17 mouse cellular contexts compared by ENCODE assay signal in the genomic region with DNA sequence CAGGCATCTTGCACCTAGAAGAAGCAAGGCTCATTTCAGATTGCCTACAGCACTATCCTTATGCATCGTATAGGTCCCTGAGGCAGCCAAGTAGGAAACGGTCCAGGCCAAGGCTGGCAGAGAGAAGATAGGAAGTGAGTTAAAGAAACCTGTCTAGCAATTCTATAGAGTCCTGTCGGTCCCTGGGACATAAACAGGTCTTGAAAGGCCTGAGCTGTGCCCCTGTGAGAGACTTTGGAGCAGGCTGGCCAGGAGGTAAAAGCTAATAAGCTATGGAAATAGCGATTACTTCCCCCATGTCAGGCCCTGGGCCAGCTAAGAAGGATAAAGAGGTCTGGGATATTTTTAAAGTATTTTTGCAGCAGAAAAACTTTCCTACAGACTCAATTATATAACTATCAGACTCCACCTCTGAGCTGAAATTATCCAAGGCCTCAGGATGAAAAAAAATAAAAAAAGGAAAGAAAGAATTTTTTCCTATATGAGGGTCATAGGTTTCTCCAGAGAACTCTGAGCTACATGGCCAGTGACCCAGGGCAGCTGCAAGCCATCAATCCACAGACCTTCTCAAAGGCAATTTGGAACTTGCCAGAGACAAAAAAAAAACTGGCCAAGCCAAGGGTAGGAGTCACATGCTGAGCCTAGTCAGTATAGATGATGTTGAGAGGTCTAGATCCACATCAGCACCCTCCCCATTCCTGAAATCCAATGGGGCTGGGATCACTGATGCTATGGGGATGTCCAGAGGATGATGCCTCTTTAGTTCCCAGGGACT. TPM values are rescaled to one million over a fixed set of nuclear protein-coding genes. Genes with fewer than 3 reads are reported as not detected.
DNase-seq lines count a peak whose midpoint lies in the region; ATAC-seq and TF ChIP-seq lines count a peak whose summit lies in the region.
"Had no signal": no experiment of that assay in that cellular context is flagged by ENCODE, and none has a peak within 500 bp of the region (broad histone marks: within the 10 kb centered on the region; RNA-seq: fewer than 3 reads in every experiment).

No protein-coding gene starts in this region.

- no peak for TF ChIP-seq POLR2A in cerebellum, adult 2 months (IDR thresholded peaks at IDR 0.05; ENCODE audit: borderline replicate concordance, insufficient read depth, low read length)

- intact Hi-C loops in left cerebral cortex, adult 2 months (cut with DNase I) = no loop called here

- no peak overlapping the region for H3K9ac ChIP-seq in heart, embryonic 12.5 days
- H3K9ac ChIP-seq in heart, postnatal 0 days (replicated peaks; ENCODE audit: low read depth, low read length) = no peak overlapping the region
- no peak overlapping the region for H3K9ac ChIP-seq in stomach, embryonic 16.5 days (ENCODE audit: low read length)
- H3K9ac ChIP-seq: hindbrain, embryonic 14.5 days; liver, postnatal 0 days; neural tube, embryonic 13.5 days had no signal

- DNase-seq in heart, adult 18-20 months = peak; percentile 57 to 59
- DNase-seq in left cerebral cortex, adult 2 months (ENCODE audit: extremely low spot score in 1 of 2, low spot score in 2 of 2) = no peak
- no peak for DNase-seq in left cerebral cortex, adult 18-20 months (ENCODE audit: low spot score in 2 of 2)
- no peak for DNase-seq in heart, postnatal 0 days (ENCODE audit: low spot score)
- no peak for DNase-seq in cerebellum, adult 2 months
- DNase-seq: adrenal gland, postnatal 14 days; kidney, adult 9 months; liver, postnatal 0 days; retina, postnatal 1 day; thymus, postnatal 36 days had no signal

- no peak for TF ChIP-seq EP300 in heart, postnatal 0 days (IDR thresholded peaks at IDR 0.05; ENCODE audit: low read depth)

- H3K4me2 ChIP-seq in heart, embryonic 12.5 days = no peak overlapping the region
- no peak overlapping the region for H3K4me2 ChIP-seq in heart, postnatal 0 days (ENCODE audit: low read depth, low read length)
- H3K4me2 ChIP-seq in stomach, embryonic 16.5 days (ENCODE audit: low read depth, low read length) = no peak overlapping the region
- H3K4me2 ChIP-seq: hindbrain, embryonic 14.5 days; neural tube, embryonic 13.5 days had no signal

- H3K9me3 ChIP-seq in heart, embryonic 12.5 days (replicated peaks) = no peaks in the 10 kb centered on the region
- H3K9me3 ChIP-seq in heart, postnatal 0 days (replicated peaks; ENCODE audit: control insufficient read depth, low read length) = no peaks in the 10 kb centered on the region
- no peaks in the 10 kb centered on the region for H3K9me3 ChIP-seq in stomach, embryonic 16.5 days (replicated peaks; ENCODE audit: control insufficient read depth, low read length)
- H3K9me3 ChIP-seq: G1E; megakaryocyte, embryonic 14.5 days; neural tube, embryonic 13.5 days had no signal

- no peak for TF ChIP-seq CTCF in left cerebral cortex, adult 2 months (IDR thresholded peaks at IDR 0.05)
- no peak for TF ChIP-seq CTCF in heart, postnatal 0 days (IDR thresholded peaks at IDR 0.05; ENCODE audit: low read depth)
- no peak for TF ChIP-seq CTCF in cerebellum, adult 2 months (IDR thresholded peaks at IDR 0.05; ENCODE audit: borderline replicate concordance, insufficient read depth, low read depth, low read length)

- peaks cover 47% of the 10 kb centered on the region for H3K4me1 ChIP-seq in heart, embryonic 12.5 days (replicated peaks)
- peaks cover 31% of the 10 kb centered on the region for H3K4me1 ChIP-seq in heart, postnatal 0 days (ENCODE audit: control insufficient read depth, insufficient read depth)
- H3K4me1 ChIP-seq in stomach, embryonic 16.5 days (ENCODE audit: control insufficient read depth, insufficient read depth, low read length) = no peaks in the 10 kb centered on the region; the same call in 1 of the 2 replicates
- peaks cover 33% of the 10 kb centered on the region for H3K4me1 ChIP-seq in cerebellum, adult 2 months (ENCODE audit: control insufficient read depth, insufficient read depth, low read length)

- no peaks in the 10 kb centered on the region for H3K36me3 ChIP-seq in heart, embryonic 12.5 days
- no peaks in the 10 kb centered on the region for H3K36me3 ChIP-seq in heart, postnatal 0 days (replicated peaks; ENCODE audit: control insufficient read depth, insufficient read depth, low read length)
- H3K36me3 ChIP-seq in stomach, embryonic 16.5 days (ENCODE audit: control insufficient read depth, insufficient read depth, low read length) = no peaks in the 10 kb centered on the region

- no peak for ATAC-seq in heart, embryonic 12.5 days (ENCODE audit: insufficient number of reproducible peaks, low FRiP score)
- ATAC-seq in heart, postnatal 0 days (ENCODE audit: insufficient read depth, low read depth) = no peak
- no peak for ATAC-seq in stomach, embryonic 16.5 days (ENCODE audit: insufficient read depth, low FRiP score)
- ATAC-seq: forebrain, embryonic 14.5 days; liver, postnatal 0 days had no signal

- no peak overlapping the region for H3K27ac ChIP-seq in heart, embryonic 12.5 days (ENCODE audit: poor library complexity, severe bottlenecking)
- peak overlapping the region; percentile 76 for H3K27ac ChIP-seq in left cerebral cortex, adult 2 months
- H3K27ac ChIP-seq in heart, postnatal 0 days (ENCODE audit: low read depth) = peak overlapping the region; percentile 41; the same call in 1 of the 2 replicates
- H3K27ac ChIP-seq in stomach, embryonic 16.5 days (ENCODE audit: low read length) = peak overlapping the region; percentile 43
- no peak overlapping the region for H3K27ac ChIP-seq in cerebellum, adult 2 months (ENCODE audit: insufficient read depth, low read length)
- H3K27ac ChIP-seq: hindbrain, embryonic 14.5 days; neural tube, embryonic 13.5 days had no signal

- 63% methylated on average over 4 of the region's 4 CpGs for WGBS in heart, embryonic 12.5 days
- WGBS in heart, postnatal 0 days = 57% methylated on average over 4 of the region's 4 CpGs
- 63% methylated on average over 4 of the region's 4 CpGs for WGBS in stomach, embryonic 16.5 days
- WGBS in cerebellum, adult 2 months = 66% methylated on average over 4 of the region's 4 CpGs

- H3K4me3 ChIP-seq in heart, embryonic 12.5 days = no peak overlapping the region
- H3K4me3 ChIP-seq in left cerebral cortex, adult 2 months = no peak overlapping the region
- no peak overlapping the region for H3K4me3 ChIP-seq in heart, postnatal 0 days (ENCODE audit: low read depth, low read length)
- no peak overlapping the region for H3K4me3 ChIP-seq in stomach, embryonic 16.5 days (replicated peaks; ENCODE audit: low read length)
- H3K4me3 ChIP-seq in cerebellum, adult 2 months (replicated peaks; ENCODE audit: insufficient read depth, low read depth, low read length) = no peak overlapping the region
- H3K4me3 ChIP-seq: megakaryocyte, embryonic 14.5 days; neural tube, embryonic 13.5 days had no signal

- no peaks in the 10 kb centered on the region for H3K27me3 ChIP-seq in heart, embryonic 12.5 days (replicated peaks)
- no peaks in the 10 kb centered on the region for H3K27me3 ChIP-seq in heart, postnatal 0 days (ENCODE audit: control insufficient read depth, insufficient read depth, low read length)
- no peaks in the 10 kb centered on the region for H3K27me3 ChIP-seq in stomach, embryonic 16.5 days (ENCODE audit: control insufficient read depth, insufficient read depth, low read length)
- H3K27me3 ChIP-seq in cerebellum, adult 2 months (ENCODE audit: control insufficient read depth, insufficient read depth, low read length) = no peaks in the 10 kb centered on the region
- H3K27me3 ChIP-seq: neural tube, embryonic 13.5 days had no signal

RNA-seq across cellular contexts. Expression of a gene that starts 57.0 kb away (rescaled TPM):
- total RNA-seq in heart, adult 18-20 months (2021) = 10 to 100 TPM; 38.7 to 43.8 TPM
- 54.6 and 54.7 TPM in 2 replicates for polyA plus RNA-seq in heart, embryonic 12.5 days (2016; fragmentation: Nextera tagmentation; extraction: Ambion mirVana)
- 1 to 10 TPM; 2.1 to 2.9 TPM for total RNA-seq in left cerebral cortex, adult 2 months (2021)
- total RNA-seq in left cerebral cortex, adult 18-20 months (2021) = 1 to 10 TPM; 2.5 TPM
- 124 and 149 TPM in 2 replicates for total RNA-seq in heart, postnatal 0 days (2014; rRNA removed; ENCODE audit: low replicate concordance)
- polyA plus RNA-seq in heart, postnatal 0 days (2015; fragmentation: Nextera tagmentation; extraction: Ambion mirVana) = 58.0 and 66.5 TPM in 2 replicates
- 59.5 and 69.6 TPM in 2 replicates for polyA plus RNA-seq in stomach, embryonic 16.5 days (2015; fragmentation: Nextera tagmentation; extraction: Ambion mirVana)
- polyA plus RNA-seq in cerebellum, adult 2 months (2012; rRNA removed) = 6.4 and 7.4 TPM in 2 replicates
- polyA plus RNA-seq: G1E had no signal

Comparison
In these comparisons a context has a peak if more than half of its experiments do, and no peak if none do; other contexts are left out.
1. DNase-seq: peak in heart, adult 18-20 months (2 of 2); none in left cerebral cortex, adult 2 months (0 of 2), left cerebral cortex, adult 18-20 months (0 of 2), heart, postnatal 0 days (single experiment) and cerebellum, adult 2 months (0 of 2).
2. H3K27ac ChIP-seq: peak in left cerebral cortex, adult 2 months (single experiment), heart, postnatal 0 days (single experiment) and stomach, embryonic 16.5 days (single experiment); none in heart, embryonic 12.5 days (single experiment) and cerebellum, adult 2 months (single experiment).
3. RNA of a gene that starts 57.0 kb away (total RNA-seq): 124 to 149 TPM in heart, postnatal 0 days and 38.7 to 43.8 TPM in heart, adult 18-20 months; 2.1 to 2.9 TPM in left cerebral cortex, adult 2 months and 2.5 TPM in left cerebral cortex, adult 18-20 months; every median in the first group is over 10 times any median in the second.